Mouse (Mus musculus): ENCODE data around the gene Tnf.

Gene Tnf

DNA sequence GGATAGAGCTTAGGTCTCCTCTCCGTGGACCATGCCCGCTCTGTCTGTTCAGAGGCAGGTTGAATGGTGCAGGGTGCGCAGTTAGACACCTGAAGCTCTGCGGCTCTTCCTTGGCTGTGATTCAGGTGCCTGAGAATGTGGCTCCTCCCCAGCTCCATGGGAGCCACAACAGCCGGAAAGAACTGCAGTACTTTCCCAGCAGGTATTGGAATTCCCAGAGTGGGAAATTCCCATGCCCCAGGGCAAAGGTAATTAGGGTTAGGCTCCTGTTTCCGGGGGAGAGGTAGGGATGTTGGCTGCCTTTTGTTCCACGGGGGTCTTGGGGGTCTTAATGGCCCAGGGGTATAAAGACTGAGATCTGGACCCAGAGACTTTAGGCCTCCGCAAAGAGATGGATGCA, 2.9 kb downstream of the Tnf start:
- DNase-seq (ENCODE audit: low spot score in 2 of 2): no peak

DNA sequence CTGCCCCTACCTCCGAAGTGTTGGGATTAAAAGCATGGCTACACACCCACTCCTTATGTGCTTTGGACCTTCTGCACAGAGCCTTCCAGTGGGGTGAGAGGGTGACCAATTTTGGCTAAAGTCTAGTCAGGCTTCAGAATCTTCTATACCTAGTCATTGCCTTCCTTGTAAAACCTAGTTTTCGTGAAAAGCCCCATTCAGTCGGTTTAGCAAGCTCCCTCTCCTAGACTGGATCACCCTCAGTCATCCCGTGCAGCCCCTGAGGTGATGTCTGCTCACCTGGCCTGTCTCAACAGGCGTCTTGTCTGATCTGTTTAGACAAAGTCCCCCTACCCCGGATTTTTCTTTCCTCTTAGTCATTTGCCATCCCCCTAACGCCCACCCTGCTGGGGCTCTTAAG, 3.8 kb downstream of the Tnf start:
- DNase-seq (ENCODE audit: low spot score in 2 of 2): no peak

DNA sequence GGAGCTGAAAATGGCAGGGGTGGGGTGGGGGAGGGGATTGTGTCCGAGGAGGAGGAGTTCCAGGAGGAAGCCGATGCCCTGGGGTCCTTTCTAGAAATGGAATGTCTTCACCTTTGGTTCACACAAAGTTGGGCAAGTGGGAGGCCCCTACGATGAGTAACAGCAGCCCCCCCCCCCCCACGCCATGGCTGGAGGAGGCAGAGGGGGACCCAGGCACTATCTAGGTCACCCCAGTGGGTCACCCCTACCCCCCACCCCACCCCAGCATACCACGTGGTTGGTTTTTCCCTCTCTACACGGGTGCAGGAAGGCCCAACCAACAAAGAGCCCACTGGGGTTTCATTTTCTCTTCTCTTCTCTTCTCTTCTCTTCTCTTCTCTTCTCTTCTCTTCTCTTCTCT, 4.7 kb downstream of the Tnf start:
- DNase-seq (ENCODE audit: low spot score in 2 of 2): no peak

DNA sequence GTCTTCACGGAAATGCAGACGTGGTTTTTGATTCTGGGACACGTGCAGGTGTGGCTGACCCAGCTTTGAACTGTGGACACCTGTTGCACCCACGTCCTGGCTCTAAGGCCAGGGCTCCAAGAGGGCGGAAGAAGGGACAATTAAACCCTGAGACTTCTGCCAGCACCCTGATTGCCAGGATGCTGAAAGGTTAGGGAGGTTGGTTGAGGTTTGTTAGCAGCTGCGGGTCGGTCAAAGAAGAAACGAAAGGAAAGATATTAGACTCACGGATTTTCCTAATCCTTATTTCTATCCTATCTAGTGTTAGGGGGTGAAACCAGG, 5.5 kb downstream of the Tnf start:
- no peak for DNase-seq (ENCODE audit: low spot score in 2 of 2)

DNA sequence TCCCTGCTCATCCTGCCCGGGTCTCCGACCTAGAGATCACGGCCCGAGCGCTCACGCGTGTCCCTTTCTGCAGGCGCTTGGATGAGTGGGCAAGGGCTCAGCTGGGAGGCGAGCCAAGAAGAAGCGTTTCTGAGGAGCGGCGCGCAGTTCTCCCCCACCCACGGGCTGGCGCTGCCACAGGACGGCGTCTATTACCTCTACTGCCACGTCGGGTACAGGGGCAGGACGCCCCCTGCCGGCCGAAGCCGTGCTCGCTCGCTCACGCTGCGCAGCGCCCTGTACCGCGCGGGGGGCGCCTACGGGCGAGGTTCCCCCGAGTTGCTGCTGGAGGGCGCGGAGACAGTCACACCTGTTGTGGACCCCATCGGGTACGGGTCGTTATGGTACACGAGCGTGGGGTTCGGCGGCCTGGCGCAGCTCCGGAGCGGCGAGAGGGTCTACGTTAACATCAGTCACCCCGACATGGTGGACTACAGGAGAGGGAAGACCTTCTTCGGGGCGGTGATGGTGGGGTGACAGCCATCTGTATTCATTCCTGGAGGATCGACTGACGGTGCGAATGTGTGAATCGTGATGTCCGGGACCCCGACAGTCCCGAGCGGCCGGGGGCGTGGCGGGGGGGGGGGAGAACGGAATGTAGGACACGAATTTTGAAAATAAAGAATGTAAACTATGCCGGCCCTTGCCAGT, 6.0 kb downstream of the Tnf start:
- DNase-seq (ENCODE audit: low spot score in 2 of 2): peak; percentile 87 to 97

DNA sequence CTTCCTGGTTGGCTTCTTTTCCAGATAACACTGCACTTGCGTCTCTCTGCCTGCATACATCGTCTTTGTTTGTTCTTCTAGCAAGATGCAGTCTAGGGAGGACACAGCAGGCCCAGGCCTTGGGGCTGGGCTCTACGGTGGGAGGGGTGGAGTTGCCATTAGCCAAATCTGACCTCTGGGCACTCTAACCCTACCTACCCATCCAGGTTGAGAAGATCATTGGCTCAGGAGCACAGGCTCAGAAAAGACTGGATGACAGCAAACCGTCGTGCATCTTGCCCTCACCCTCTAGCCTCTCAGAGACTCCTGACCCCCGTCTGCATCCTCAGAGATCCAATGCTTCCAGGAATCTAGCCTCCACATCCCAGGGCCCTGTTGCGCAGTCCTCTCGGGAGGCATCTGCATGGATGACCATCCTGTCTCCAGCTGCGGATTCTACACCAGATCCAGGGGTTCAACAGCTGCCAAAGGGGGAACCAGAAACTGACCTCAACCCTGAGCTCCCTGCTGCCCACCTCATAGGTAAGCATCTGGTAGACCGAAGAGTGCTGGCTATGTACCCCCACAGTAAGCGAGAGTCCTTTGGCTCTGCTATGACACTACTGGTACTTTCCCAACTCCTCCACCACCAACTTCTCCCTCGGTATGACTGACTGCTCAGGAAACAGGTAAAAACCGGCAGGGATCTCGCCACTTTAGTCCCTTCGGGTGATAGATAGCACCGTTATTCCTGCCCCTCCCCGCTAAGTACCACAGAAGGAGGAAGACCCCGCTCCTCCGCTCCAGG, 6.8 kb downstream of the Tnf start:
- DNase-seq (ENCODE audit: low spot score in 2 of 2): peak in 1 of 2 experiments; percentile 72

DNA sequence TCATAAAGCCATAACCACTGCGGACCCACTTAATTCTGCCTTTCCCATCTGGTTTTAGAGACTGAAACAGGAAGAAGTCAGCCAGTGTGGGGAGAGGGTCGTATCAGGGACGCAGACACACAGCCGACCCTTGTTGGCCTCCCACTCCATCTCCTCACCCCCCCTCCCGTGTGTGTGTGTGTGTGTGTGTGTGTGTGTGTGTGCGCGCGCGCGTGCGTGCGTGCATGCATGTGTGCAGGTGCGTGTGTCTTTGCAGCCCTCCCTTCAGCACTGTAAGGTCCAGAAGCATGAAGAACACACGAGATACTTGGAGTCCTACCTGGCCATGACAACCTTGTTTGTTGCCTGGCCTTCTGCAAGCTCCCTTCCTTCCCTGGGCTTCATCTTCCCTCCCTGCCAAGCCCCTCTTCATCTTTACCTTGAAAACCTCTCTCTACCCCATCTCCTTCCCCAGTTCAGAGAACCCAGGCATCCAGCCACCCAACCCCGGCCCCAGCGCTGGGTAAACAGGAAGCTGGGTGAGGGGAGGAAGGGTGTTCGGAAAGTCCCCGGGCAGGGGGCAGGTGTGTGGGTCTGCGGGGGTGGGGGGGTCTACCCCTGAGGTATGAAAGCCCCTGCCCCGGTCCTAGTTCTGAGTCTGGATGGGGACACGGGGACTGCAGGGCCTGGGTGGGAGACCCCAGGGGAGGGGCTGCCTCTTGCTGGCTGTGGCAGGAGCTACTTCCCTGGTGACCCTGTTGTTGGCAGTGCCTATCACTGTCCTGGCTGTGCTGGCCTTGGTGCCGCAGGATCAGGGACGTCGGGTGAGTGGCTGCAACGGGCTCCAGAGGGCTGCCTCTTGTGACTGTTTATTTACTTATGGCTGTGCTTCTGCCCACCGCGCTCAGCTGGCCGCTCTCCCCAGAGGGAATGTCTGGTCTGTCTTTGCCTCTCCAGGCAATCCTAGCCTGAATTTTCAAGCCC, 7.6 kb downstream of the Tnf start, which contains the start of gene Ltb:
Ltb (plus strand) TSS at position 559 of the 963 bp plus-strand sequence.
- peak; percentile 70 to 86 for DNase-seq (ENCODE audit: low spot score in 2 of 2)

DNA sequence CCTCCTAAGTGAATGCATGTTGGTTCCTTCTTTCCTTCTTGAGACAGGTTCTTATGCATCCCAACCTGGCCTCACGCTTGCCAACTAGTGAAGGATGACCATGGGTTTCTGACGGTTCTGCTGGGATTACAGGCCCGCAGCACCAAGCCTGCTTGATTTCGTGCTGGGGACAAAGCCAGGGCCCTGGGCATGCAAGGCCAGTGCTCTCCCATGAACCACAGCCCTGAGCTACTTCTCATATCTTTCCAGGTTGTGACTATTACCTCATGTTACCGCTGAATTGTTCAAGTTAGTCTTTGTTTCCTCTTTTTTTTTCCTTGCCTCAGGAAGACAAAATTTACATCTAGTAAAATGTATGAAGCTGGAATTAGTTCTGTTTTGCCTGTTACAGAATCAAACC, 8.9 kb downstream of the Tnf start:
- DNase-seq (ENCODE audit: low spot score in 2 of 2): no peak

DNA sequence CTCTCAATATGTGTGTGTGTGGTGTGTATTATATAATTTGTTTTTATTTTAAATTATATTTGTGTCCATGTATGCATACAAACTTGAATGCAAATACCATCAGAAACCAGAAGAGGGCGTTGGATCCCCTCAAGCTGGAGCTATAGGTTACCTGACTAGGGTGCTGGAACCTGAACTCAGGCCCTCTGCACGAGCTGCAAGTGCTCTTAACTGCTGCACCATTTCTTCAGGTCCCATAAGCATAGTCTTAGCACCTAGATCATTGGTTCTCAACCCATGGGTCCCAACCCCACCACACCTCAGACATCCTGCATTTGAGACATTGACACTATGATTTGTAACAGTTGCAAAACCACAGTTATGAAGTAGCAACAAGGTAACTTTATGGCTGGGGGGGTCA, 10.1 kb downstream of the Tnf start:
- no peak for DNase-seq (ENCODE audit: low spot score in 2 of 2)

DNA sequence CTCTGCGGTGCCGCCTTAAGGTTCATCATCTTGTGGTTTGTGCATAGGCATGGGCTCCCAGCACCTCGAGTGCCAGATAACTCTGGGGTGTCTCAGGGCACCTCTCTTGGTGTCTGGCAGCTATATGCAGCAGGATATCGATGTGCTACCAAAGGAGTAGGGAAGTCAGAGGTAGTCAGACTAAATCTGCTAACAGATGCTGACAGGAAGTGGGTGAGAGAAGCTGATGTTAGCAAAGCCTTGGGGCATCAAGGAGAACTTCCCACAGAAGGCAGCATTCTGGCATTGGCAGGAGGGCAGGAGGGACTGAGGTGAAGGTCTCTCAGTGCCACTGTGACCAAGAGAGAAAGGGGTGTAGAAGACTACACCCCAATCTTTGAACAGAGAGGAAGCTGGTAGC, 11.7 kb downstream of the Tnf start:
- peak in 1 of 2 experiments; percentile 75 for DNase-seq (ENCODE audit: low spot score in 2 of 2)

DNA sequence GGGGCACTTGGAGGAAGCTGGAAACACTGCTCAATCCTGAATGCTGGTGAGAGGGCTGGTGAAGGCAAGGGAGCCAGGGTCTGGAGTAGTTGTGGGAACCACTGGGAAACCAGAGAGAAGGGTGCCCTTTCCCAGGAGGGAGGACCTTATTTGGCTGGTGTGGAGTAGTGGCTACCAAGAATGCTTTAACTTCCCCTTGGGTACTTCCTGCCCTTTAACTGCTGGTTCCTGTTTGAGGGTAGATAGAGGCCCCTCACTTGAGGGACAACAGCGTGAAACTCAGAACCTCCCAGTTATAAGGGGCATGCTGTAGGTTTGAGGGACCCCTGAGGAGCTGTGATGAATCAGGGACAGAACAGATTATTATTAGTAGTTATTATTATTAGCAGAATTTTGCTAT, 12.6 kb downstream of the Tnf start:
- peak in 1 of 2 experiments; percentile 69 for DNase-seq (ENCODE audit: low spot score in 2 of 2)

DNA sequence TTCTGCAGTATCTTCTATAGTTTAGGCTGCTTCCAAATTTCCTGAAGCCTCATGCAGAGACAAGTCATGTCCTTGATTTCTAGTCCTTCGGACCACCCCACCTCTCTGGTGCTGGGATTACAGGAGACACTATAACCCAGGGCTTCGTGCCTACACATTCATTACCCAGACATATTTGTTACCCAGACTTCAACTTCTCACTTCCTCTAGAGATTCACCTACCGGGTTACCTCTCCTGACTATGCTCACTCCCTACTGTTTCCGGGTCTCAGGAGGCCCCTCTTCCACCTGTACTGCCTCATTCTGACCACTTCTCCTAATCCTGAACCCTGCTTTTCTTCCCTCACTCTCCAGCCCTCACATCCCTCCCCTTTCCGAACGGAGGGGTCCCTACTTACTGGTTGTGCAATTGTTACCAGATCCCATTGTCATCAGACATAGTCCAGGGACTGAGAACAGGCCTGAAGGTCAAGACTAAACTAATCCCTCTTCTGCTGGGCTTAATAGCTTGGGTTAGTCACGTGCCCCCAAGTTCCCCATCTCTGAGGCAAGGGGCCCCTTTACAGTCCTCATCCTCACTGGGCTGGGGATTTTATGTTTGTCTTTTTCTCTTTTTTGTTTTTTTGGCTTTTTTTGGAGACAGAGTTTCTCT, 13.7 kb downstream of the Tnf start, which contains the start of gene Lst1:
Lst1 (minus strand) TSS at position 481 of the 652 bp plus-strand sequence.
- DNase-seq (ENCODE audit: low spot score in 2 of 2): no peak

DNA sequence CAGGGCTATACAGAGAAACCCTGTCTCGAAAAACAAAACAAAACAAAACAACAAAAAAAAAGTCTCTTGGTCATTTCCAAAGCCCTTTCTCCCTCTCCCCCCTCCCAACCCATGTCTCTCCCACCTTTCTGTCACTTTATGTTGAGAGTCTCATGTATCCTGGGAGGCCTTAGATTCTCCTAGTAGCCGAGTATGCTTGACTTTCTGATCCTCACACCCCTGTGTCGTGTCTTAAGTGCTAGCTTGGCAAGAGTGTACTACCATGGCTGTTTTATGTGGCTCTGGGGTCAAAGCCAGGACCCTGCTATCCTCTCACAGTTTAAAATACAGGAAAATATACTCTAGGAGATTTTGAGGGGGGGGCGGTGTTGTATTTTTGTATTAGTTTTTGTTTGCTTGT, 14.5 kb downstream of the Tnf start:
- DNase-seq (ENCODE audit: low spot score in 2 of 2): no peak

DNA sequence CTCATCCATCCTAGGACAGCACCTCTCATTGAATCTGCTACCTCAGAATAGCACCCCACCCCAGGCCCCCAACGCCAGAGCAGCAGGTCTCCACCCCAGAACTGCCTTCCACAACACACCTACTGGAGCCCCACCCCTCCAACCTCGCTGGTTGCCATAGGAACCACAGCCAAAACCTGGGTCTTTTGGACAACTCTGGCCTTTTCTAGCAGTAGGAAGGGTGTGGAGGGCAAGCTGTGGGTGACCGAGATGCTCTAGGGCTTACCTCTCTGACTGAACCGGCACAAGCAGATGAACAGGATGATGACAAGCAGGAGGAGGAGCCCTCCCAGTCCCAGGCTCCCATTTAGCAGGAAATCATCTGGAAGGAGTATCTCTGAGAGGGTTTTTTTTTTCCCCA, 15.1 kb downstream of the Tnf start:
- DNase-seq (ENCODE audit: low spot score in 2 of 2): peak; percentile 64 to 75

DNA sequence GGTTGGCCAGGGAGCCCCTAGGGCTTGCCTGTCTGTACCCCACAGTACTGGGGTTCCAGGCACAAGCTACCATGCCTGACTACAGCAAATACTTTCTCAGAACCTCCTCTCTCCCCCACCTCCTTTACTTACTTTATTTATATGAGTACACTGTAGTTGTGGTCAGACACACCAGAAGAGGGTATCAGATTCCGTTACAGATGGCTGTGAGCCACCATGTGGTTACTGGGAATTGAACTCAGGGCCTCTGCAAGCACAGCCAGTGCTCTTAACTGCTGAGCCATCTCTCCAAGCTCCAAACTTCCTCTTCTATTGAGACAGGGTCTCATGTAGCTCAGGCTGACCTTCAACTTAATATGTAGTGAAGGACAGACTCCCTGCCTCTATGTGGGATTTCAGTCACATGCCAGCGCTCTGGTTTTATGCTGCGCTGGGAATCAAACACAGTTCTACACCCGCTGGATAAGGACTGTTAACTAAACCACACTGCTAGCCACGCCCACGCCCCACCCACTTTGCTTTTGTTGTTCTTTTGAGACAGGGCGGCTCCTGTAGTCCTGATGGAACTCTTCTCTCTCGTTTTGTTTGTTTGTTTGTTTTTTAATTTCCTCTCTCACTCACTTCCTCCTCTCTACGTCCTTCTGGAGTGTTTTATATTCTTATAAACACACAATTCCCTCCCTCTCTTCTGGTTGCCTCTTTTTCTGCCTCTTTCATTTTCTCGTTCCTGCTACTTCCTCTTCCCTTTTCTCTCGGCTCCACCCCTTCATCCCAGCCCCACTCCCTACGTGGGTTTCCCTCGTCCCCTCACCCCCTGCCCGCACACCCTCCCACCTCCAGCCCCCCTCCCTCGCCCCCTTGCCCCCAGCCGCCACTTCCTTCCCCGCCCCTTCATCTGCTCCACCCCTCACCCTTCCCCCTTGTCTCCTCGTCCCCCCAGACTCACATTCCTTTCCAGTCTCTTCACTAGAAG, 15.9 kb downstream of the Tnf start:
- DNase-seq (ENCODE audit: low spot score in 2 of 2): peak; percentile 81 to 87

DNA sequence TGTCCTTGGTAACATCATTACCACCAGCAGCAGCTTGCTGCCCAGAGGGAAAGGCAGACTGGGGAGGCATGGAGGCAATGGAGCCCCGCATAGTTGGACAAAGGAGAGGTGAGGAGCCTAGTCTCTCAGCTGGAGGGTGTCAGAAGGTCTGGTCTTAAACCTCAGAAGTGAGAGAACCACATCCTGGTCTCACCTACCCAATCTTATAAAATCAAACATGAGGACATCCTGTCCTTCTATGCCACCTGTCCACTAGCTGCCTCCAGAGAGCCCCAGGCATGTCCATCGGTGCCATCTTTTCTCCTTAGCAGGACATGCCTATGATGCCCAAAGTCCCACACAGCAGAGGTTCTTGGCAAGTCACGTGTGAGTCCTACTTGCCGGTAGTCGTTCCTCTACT, 21.7 kb downstream of the Tnf start:
- no peak for DNase-seq (ENCODE audit: low spot score in 2 of 2)

DNA sequence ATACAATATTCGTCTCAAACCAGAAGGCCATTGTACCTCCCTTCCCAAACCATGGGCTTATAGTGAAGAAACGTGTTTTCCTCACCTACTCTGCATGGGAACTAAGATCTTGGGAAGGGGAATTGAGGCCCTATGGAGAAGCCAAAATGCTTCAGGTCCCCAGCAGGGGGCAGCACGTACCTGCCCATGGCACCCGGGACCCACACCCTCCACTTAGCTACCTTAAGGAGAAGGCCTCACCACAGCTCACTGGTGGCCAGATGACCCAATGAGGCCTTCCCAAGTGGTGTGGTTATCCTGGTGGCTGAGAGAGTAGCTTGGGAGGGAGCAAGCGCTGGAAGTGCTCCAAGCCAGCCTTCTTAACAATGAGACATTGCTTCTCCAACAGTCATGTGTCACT, 23.3 kb downstream of the Tnf start:
- DNase-seq (ENCODE audit: low spot score in 2 of 2): peak; percentile 75 to 90

DNA sequence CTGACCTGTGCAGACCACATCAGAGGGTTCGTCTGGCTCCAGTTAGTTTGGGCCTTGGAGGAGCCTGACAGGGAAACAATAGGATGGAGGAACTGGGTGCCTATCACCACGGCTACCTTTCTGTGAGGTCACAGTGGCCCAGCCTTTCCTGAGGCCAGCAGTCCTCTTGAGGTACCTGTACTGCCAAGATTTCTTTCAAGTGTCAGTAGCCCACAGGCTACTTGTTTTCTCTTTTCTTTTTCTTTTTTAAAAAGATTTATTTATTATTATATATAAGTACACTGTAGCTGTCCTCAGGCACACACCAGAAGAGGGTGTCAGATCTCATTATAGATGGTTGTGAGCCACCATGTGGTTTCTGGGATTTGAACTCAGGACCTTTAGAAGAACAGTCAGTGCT, 25.8 kb downstream of the Tnf start, which contains the start of gene Aif1:
Aif1 (minus strand) TSS at position 101 of the 400 bp plus-strand sequence.
- no peak for DNase-seq (ENCODE audit: low spot score in 2 of 2)

DNA sequence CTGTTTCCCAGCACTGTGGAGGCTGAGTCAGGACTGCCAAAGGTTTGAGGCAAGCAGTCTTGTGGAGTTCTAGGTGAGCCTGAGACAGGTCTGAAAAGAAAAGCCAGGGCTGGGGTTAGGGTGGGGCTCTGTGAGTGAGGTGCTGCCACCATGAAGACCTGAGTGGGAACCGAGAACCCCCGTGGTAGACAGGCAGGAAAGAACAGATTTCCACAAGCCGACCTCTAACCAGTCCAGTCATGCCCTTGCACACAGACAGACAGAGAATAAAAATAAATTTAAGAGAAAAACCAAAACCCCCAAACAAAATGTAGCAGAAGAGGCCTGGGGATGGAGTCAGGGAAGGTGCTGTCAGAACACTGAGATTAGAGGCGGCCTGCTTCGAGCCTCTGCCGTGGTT, 26.4 kb downstream of the Tnf start:
- no peak for DNase-seq (ENCODE audit: low spot score in 2 of 2)

DNA sequence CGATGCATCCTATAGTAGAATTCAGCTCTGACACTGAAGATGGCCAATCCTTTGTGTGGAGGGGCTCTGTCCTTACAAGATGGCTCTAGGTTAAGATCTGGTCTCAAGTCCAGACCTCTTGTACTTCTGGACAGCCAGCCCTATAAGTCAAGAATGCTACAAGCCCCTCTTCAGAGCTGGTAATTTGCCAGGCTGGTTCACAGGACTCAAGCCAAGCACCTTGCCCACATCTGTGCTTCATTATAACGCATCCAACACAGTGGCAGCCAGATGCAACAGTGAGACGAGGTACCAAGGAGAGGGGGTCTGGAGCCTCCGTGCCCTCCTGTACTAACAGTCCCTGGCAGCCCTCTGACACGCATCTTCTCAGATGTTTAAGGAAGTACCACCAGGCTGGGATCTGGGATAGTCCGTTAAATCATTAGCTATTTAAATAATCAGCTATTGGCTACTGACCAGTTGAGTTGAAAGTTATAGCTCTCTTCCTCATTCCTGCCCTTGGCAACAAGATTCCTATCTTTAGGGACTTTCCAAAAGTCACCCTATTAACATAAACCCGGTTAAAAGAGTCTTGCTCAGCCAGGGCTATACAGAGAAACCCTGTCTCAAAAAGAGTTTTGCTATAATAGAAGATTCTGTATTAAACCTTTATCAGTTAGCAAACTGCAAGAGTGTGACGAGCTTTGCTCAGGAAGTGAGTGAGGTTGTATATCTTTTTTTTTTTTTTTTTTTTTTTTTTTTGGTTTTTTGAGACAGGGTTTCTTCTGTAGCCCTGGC, 27.4 kb downstream of the Tnf start:
- no peak for DNase-seq (ENCODE audit: low spot score in 2 of 2)
